Mouse (Mus musculus) forebrain, embryonic 14.5 days (tissue): Measurements from ENCODE around the gene Actn3. TPM values are rescaled to one million over a fixed set of nuclear protein-coding genes. Genes with fewer than 3 reads are reported as not detected.

Source experiments
- ATAC-seq: fragments of 200-750 bp; cut with Nextera tagmentation; 2 replicates; pipeline ENCODE4 v1.8.0; 2017; ENCODE audit warnings: mild to moderate bottlenecking, moderate library complexity
- DNase-seq: peaks from one replicate; pipeline ENCODE4 v3.0.0-alpha.2; 2015; ENCODE audit warnings: low spot score
- H3K27ac ChIP-seq: fragments of 300-500 bp; sonication (generic); 2 replicates; pipeline ENCODE4 v1.5.1; 2014; ENCODE audit warnings: low read depth, mild to moderate bottlenecking, control low read depth, low read length, moderate library complexity
- H3K27me3 ChIP-seq: fragments of 300-500 bp; sonication (generic); replicated peaks from 2 replicates; pipeline ENCODE4 v1.6.1; 2014; ENCODE audit warnings: low read length, control low read depth, mixed read lengths; ENCODE audit not compliant: control insufficient read depth, insufficient read depth
- H3K36me3 ChIP-seq: fragments of 300-500 bp; sonication (generic); 2 replicates; pipeline ENCODE4 v1.6.1; 2014; ENCODE audit warnings: low read length, control low read depth; ENCODE audit not compliant: control insufficient read depth, insufficient read depth
- H3K4me1 ChIP-seq: fragments of 300-500 bp; sonication (generic); 2 replicates; pipeline ENCODE4 v1.6.1; 2014; ENCODE audit warnings: antibody characterized with exemption, low read length, control low read depth; ENCODE audit not compliant: control insufficient read depth, insufficient read depth
- H3K4me2 ChIP-seq: fragments of 300-500 bp; sonication (generic); 2 replicates; pipeline ENCODE4 v1.6.1; 2014; ENCODE audit warnings: mild to moderate bottlenecking, control low read depth, low read length
- H3K4me3 ChIP-seq: fragments of 300-500 bp; sonication (generic); 2 replicates; pipeline ENCODE4 v1.5.1; 2014; ENCODE audit warnings: low read depth, low read length, control low read depth
- H3K9ac ChIP-seq: fragments of 300-500 bp; sonication (generic); 2 replicates; pipeline ENCODE4 v1.6.1; 2014; ENCODE audit warnings: mild to moderate bottlenecking, low read length, control low read depth, moderate library complexity
- H3K9me3 ChIP-seq: fragments of 300-500 bp; sonication (generic); replicated peaks from 2 replicates; pipeline ENCODE4 v1.6.1; 2016; ENCODE audit warnings: low read length, control low read depth, mixed read lengths; ENCODE audit not compliant: control insufficient read depth
- WGBS: fragments of 180-500 bp; shearing (Covaris S2); extraction: QIAGEN DNeasy Blood & Tissue Kit; methylation state at CpG from one replicate; pipeline ENCODE4 v1.1.7; 2014; 5-methylcytosine and 5-hydroxymethylcytosine counted together
- polyA plus RNA-seq: library from polyadenylated mRNA; unstranded; fragments of >200 nt; fragmentation: Nextera tagmentation; extraction: Ambion mirVana; gene quantifications from 2 replicates; pipeline ENCODE4 v1.2.1, GENCODE M21; 2014

Actn3 gene
- 0.78 and 0.88 TPM in 2 replicates for polyA plus RNA-seq

DNA sequence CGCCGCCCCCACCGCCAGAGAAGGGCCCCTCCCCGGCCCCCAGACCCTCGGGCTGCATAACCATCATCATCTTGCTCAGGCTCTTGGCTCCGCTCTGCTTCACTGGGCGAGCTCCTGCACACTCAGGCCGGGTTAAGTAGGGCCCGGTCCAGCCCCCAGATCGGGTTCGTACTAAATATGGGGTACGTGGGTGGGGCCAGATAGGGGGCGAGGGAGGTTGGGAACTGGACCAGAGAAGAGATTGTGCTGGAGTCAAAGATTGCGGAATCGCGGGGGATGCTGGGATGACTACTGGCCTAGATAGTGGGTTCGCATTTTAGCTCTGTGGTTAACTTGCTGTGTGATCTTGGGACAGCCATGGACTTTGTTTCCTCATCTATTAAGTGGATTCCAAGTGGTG lies at the start of gene Actn3:
TSS of gene Actn3 (minus strand) at position 125 of the 400 bp plus-strand sequence.
- Histone ChIP-seq H3K9me3 (no peaks in the 10 kb centered on the region), H3K9ac (peak within 1 kb of the TSS; percentile 93), H3K4me3 (peak within 1 kb of the TSS; percentile 89), H3K27me3 (no peaks in the 10 kb centered on the region), H3K4me2 (peak within 1 kb of the TSS; percentile 65), H3K4me1 (peaks cover 7% of the 10 kb centered on the region), H3K27ac (0 out of 2 replicates have a peak within 1 kb of the TSS, but pooled peaks have one; percentile 16), H3K36me3 (no peaks in the 10 kb centered on the region)
- ATAC-seq = no peak
- whole genome bisulfite sequencing = 5% methylated on average over 17 of the region's 17 CpGs
- DNase-seq = no peak

- Histone ChIP-seq H3K9ac (no peak overlapping the region), H3K27ac (no peak overlapping the region), H3K36me3 (peaks cover 48% of the 10 kb centered on the region), H3K4me3 (no peak overlapping the region), H3K27me3 (no peaks in the 10 kb centered on the region), H3K9me3 (no peaks in the 10 kb centered on the region), H3K4me1 (peaks cover 11% of the 10 kb centered on the region), H3K4me2 (no peak overlapping the region)
- ATAC-seq (no peak), DNase-seq (no peak)
- 95% methylated on average over 11 of the region's 11 CpGs for WGBS
Measured at GRCm38 (mm10) chr19:4925121-4925860, 47.6 kb upstream of the Actn3 start.

DNA sequence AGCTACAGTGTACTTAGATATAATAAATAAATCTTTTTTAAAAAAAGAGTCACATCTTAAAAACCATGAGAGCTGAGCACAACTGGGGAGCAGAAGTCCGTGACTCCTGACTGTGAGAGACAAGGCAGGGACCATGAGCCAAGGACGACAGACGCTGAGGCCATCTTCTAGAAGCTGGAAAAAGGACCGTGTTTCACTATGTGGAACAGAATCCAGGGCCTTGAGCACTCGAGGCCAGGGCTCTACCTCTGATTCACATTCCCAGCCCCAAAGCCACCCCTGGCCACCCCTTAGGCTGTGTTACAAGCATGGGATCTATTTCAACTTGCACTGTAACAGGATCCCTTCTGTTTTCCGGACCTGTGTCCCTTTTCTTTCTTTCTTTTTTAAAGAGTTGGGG lies 41.9 kb upstream of the Actn3 start:
- Histone ChIP-seq H3K27me3 (no peaks in the 10 kb centered on the region), H3K27ac (no peak overlapping the region), H3K9ac (no peak overlapping the region), H3K9me3 (no peaks in the 10 kb centered on the region), H3K4me1 (no peaks in the 10 kb centered on the region), H3K4me2 (no peak overlapping the region), H3K4me3 (no peak overlapping the region), H3K36me3 (peaks cover 91% of the 10 kb centered on the region)
- WGBS = 81% methylated on average over 6 of the region's 6 CpGs
- DNase-seq (no peak), ATAC-seq (no peak)

DNA sequence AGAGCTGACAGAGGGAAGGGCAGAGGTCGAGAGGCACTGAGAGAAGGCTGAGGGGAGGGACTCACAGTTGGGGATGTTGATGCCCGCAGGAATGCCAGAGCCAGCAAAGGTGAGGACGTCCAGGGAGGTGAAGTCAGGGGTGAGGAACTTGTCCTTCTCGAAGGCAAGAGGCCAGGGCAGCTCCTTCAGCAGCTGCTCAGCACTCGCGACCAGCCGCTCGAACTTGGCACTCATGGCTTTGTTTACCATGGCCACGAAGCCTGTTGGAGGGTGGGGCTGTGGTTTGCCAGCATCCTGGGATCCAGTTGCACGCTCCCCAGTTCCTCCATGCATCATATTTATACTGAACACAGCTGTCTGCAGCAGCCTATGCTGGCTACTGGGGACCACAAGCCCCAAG lies 39.1 kb upstream of the Actn3 start:
- H3K4me1 ChIP-seq = no peaks in the 10 kb centered on the region
- no peak overlapping the region for H3K4me2 ChIP-seq
- WGBS = 89% methylated on average over 10 of the region's 10 CpGs
- ATAC-seq (no peak), DNase-seq (no peak)
- H3K27me3 ChIP-seq = no peaks in the 10 kb centered on the region
- H3K27ac ChIP-seq = no peak overlapping the region
- peaks cover 97% of the 10 kb centered on the region for H3K36me3 ChIP-seq
- no peak overlapping the region for H3K9ac ChIP-seq
- H3K4me3 ChIP-seq = no peak overlapping the region
- H3K9me3 ChIP-seq = no peaks in the 10 kb centered on the region

GRCm38 (mm10) chr19:4915924-4916603 lies 38.4 kb upstream of the Actn3 start:
- Histone ChIP-seq H3K36me3 (peaks cover 96% of the 10 kb centered on the region), H3K9ac (no peak overlapping the region), H3K27ac (no peak overlapping the region), H3K9me3 (no peaks in the 10 kb centered on the region), H3K4me2 (no peak overlapping the region), H3K4me3 (no peak overlapping the region), H3K27me3 (no peaks in the 10 kb centered on the region), H3K4me1 (no peaks in the 10 kb centered on the region)
- DNase-seq (no peak), ATAC-seq (no peak)
- 89% methylated on average over 15 of the region's 15 CpGs for WGBS

- Histone ChIP-seq H3K27ac (no peak overlapping the region), H3K27me3 (no peaks in the 10 kb centered on the region), H3K4me1 (0 out of 2 replicates have a peak, but pooled peaks cover 4% of the 10 kb centered on the region), H3K36me3 (peaks cover 61% of the 10 kb centered on the region), H3K4me3 (no peak overlapping the region), H3K9ac (no peak overlapping the region), H3K4me2 (no peak overlapping the region), H3K9me3 (no peaks in the 10 kb centered on the region)
- no peak for ATAC-seq
- WGBS = 92% methylated on average over 7 of the region's 7 CpGs
- DNase-seq = no peak
Measured at GRCm38 (mm10) chr19:4909376-4909775, 31.7 kb upstream of the Actn3 start.

DNA sequence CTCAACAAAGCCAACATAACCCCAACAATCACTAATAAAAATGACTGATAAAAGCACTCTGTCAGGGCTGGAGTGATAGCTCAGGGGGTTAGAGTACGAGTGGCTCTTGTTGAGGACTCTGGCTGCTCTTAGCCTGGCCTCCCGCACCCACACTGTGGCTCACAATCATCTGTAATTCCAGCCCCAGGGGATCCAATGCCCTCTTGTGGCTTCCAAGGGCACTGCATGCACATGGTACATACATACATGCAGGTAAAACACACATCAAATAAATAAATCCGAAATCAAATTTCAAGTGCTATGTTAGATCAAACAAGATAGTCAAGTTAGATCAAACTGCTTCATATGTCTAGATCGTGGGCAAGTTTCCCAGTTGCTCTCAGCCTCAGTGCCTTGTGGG lies 30.4 kb upstream of the Actn3 start:
- 86% methylated on average over 4 of the region's 4 CpGs for whole genome bisulfite sequencing
- Histone ChIP-seq H3K4me3 (no peak overlapping the region), H3K9ac (no peak overlapping the region), H3K36me3 (peaks cover 55% of the 10 kb centered on the region), H3K27ac (no peak overlapping the region), H3K9me3 (no peaks in the 10 kb centered on the region), H3K4me1 (0 out of 2 replicates have a peak, but pooled peaks cover 4% of the 10 kb centered on the region), H3K27me3 (no peaks in the 10 kb centered on the region), H3K4me2 (no peak overlapping the region)
- no peak for ATAC-seq
- DNase-seq = peak; percentile 26

DNA sequence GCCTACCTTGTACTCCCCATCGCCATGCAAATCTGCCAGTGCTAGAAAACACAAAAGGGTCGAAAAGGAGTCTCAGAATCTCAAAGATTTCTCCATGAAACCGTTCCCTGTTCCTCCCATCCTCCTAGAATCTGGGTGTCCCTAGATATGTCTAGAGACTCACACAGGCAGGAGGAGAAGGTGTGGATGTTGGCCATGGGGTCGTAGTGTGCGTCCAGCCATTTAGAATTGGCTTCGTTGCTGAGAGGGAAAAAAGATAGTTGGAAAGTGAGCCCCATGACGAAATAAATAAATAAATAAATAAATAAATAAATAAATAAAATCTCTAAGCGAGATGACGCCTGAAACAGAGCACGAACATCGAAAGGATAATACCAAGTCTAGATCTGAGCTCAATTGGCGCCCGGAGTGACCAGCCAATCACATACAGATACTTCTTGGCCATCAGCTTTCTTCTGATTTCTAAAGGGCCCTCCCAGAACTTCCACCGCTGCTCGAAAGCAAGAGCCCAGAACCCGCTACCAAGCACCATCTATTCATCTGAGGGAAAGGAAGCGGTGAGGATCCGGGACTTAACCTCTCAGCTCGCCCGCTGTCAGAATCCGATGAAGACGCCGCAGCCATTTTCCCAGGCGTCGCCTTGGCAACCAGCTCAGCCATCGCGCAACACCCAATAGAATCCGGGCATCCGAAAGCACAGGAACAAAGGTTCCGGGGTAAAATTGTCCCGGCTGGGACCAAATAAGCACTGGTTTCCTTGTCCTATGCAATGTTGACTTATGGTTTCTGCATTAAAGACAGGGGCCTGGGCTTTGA lies 28.5 kb upstream of the Actn3 start, which contains the start of gene Bbs1:
TSS of gene Bbs1 (minus strand) at position 650 of the 816 bp plus-strand sequence.
- Histone ChIP-seq H3K9me3 (no peaks in the 10 kb centered on the region), H3K27me3 (no peaks in the 10 kb centered on the region), H3K27ac (peak within 1 kb of the TSS; percentile 71), H3K4me2 (peak within 1 kb of the TSS; percentile 76), H3K9ac (peak within 1 kb of the TSS; percentile 69), H3K4me3 (peak within 1 kb of the TSS; percentile 68), H3K4me1 (0 out of 2 replicates have a peak, but pooled peaks cover 4% of the 10 kb centered on the region), H3K36me3 (peaks cover 47% of the 10 kb centered on the region)
- DNase-seq (peak; percentile 91), ATAC-seq (peak; percentile 79)
- WGBS = 8% methylated on average over 31 of the region's 31 CpGs
